Mouse (Mus musculus) R1 (cell line): ENCODE data around the gene Slco2a1.
A peak's percentile ranks its signal among the peaks of the same experiment; 100 is the strongest.

Experiments
- DNase-seq: peaks from one replicate; pipeline ENCODE4 v3.0.0-alpha.2; 2018; ENCODE audit warnings: low read depth, low spot score

Gene Slco2a1

DNA sequence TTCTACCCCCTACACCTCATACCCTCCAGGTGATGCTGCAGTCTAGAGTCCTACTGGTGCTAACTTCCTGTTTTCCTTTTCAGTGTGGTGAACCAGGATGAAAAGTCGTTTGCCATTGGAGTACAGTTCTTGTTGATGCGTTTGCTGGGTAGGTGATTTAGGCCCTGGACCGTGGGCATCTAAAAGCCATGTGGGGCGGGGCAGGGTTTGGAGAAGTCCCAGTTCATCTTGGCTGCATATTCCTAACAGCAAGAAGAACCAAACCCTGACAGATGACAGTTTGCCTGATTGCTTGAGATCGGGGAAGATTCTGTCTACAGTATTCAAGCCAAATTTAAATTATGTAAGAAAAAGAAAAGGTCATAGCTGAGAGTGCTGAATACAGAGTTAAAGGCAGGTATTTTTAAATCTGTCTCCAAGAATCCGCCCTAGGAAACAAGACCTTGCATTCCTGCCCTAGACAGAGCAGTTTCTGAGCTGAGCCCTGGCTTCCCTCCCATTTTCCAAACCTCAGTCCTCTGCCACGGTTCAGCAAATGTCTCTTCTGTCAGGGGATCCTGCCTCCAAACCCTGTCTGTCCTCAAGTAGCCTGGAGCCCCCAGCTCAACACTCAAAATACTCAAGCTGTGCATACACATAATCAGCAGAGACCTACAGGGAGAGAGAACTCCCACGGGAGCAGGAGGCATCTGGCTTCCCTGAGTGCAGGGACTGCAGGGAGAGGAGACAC lies 93.9 kb downstream of the Slco2a1 start:
- DNase-seq: no peak

DNA sequence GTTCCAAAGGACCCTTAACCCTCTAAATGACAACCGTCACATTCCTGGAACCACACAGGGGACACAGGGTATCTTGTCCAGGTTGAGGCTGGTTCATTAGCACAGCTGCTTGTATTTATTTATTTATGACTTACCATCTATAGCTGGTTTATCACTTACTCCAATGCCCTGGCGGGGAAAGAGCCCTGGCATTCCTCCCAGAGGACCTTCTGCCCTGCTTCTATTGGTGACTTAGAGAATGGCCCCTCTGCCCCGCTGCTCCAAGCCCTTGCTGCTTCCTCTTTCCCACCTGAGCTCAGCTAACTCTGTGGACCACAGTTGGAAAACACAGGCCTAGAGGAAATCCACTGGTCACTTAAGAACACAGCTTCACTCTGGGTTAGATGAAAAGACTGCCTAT lies 94.9 kb downstream of the Slco2a1 start:
- no peak for DNase-seq

DNA sequence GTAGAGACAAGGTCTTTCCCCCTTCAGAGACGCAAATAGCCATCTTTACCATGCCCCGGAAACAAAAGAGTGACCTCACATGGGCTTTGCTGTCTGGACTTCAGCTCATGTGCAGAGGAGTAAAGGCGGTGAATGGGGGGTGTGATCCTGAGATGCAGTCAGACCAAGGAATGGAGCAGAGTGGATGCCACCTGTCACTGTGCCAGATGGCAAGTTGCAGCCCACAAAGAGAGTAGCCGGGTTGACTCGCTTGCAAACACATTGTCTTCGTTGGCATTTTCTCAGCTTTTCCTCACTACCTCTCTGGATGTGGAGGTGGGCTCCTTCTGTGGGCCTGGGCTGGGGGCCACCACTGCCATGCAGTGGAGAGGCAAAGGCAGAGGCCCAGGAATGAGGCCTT lies 98.2 kb downstream of the Slco2a1 start:
- DNase-seq: no peak

DNA sequence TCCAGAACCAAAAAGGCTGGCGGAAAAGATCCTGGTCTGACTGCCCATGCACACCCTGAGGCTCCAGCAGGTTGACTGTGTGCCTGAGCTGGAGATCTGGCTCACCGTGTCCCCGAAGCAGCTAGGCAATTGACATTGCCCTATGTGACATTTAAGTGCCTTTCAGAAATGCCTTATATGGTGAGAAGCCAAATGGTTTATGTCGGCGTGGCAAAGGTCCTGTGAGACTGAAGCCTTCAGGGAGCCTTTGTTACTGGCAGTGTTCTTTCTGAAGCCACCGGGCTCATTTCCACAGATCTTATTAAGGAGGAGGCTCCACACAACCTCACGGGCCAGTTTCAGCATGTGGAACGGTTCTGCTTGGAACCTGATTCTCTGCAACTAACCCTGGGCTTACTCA lies 98.8 kb downstream of the Slco2a1 start:
- DNase-seq: no peak

DNA sequence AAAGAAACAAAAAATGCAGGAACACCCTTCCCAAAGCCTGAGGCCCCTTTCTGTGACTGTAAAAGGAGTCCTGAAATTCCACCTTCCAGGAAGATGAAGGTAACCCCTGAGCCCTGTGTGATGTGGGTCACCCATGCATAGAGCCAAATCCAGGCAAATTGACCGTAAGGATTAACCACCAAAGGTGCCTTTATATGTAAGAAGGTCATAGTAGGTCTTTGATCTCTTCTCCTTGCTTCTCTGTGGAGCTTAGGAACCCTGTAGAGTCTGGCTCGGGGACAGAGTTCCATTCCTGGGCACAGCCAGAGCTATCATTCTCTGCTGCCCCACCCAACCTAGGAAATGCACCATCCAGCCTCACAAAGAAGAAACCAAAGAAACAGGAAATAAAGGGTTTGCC lies 100.1 kb downstream of the Slco2a1 start:
- DNase-seq: peak; percentile 89

DNA sequence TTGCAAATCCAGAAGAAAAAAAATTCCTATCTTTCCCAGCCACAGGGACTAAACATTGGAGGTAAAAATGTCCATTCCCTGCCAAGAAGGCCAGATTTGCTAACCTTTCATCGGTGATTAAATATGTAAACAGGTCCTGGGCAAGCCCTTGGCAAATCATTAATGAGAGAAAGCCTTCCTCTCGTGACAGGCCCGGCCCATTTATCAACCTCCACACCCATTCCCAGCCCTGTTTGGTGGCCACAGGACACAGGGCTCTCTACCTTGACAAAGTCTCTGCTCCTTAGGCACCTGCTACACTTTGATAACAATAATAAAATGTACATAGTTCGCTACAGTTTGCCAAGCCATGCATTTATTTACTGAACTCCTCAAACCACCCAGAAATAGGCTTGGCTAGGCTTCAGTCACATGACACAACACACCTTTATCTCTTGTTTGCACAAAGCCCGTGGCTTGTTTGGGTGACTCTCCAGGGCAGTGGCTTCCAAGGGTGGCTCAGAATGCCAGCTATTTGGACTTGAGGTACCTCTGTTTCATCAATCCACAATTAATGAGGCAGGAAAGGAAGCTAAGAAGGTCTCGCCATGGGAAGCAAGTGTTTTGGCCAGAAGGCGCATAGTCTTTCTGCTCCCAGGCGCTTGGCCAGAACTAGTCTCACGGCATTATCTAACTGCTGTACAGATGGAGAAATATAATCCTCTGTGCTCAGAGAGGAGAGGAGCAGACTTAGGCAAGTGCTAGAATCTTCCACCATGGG lies 101.8 kb downstream of the Slco2a1 start:
- DNase-seq: no peak

DNA sequence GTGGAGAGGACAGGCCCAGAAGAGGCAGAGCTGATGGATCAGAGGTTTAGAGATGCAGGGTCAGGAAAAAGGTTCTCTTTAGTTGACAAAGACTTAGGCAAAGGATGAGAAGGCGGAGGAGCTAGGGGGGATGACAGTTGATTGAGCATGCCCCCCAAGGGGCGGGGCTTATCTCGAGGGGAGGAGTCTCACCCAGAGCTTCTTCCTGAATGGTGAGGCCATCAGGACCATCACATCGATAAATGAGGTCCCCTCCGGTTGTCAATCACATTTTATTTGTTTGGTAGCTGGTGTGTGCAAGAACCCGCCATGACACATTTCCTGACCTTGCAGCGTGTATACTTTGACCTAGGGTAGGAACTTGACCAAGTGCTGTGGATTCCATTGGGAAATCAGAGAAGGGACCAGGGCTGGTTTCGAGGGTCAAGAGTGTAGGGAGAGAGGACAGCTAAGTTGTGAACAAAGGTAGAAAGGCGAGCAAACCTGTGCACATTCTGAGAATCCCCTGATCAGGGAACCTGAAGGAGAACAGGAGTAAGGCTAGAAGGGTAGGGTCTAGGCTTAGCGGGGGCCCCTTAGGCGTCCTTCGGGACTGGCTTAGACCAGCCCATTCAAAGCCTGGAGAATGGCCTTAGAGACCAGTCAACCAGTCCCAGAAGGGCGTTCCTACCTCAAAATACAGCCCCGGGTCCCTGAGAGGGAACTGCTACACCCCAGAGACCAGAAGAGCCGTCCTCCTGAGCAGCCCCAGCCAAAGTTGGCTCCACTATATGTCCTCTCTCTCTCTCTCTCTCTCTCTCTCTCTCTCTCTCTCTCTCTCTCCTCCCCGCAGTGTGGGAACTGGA lies 102.7 kb downstream of the Slco2a1 start:
- peak; percentile 49 for DNase-seq

DNA sequence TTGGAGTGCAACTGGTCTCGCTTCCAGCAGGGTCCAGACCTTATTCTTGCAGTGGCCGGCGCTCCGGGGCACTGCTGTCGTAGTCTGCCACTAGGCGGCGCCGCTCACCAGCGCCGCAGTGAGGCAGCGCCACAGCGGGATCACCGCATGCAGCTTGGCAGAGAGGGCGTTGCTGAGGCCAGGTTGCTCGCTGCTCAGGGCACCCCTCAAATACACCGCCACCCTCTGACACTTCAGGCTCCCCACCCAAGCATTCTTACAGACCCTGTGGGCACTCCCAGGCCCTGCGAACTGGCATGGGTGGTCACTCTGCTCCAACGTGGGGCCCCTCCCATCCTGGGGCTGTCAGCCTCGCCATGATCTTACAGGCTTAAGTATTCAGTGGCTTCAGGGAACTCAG lies 103.7 kb downstream of the Slco2a1 start:
- peak; percentile 79 for DNase-seq

DNA sequence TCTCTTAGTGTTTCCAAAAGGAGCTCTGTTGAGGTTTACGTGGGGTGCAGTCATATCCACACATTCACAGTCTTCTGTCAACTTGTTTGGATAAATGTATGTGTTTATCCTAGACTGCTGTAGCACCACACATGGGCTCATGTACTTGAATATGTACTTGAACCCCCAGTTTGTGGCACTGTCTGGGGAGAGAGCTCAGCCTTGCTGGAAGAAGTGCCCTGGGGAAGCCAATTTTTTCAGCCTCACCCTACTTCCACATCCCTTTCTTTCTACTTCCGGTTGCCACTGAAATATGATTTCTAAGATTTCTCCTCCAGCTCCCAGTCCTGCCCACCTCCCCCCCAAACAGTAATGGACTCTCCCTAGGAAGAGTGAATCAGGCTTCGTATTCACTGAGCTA lies 105.2 kb downstream of the Slco2a1 start:
- no peak for DNase-seq

DNA sequence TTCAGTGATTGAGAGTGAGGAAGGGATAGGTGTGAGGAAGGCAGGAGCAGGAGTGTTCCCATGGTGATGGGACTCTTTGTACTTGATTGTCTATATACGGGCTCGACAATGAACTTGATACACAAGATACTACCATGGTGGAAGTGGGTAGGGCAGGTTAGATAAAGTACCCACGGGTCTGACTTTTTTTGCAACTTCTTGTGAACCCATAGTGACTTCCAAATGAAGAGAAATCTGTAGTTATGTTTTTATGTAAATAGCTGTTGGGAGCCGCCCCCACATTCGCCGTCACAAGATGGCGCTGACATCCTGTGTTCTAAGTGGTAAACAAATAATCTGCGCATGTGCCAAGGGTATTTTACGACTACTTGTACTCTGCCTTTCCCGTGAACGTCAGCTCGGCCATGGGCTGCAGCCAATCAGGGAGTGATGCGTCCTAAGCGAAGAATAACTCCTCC lies 119.9 kb downstream of the Slco2a1 start:
- DNase-seq: peak; percentile 49

DNA sequence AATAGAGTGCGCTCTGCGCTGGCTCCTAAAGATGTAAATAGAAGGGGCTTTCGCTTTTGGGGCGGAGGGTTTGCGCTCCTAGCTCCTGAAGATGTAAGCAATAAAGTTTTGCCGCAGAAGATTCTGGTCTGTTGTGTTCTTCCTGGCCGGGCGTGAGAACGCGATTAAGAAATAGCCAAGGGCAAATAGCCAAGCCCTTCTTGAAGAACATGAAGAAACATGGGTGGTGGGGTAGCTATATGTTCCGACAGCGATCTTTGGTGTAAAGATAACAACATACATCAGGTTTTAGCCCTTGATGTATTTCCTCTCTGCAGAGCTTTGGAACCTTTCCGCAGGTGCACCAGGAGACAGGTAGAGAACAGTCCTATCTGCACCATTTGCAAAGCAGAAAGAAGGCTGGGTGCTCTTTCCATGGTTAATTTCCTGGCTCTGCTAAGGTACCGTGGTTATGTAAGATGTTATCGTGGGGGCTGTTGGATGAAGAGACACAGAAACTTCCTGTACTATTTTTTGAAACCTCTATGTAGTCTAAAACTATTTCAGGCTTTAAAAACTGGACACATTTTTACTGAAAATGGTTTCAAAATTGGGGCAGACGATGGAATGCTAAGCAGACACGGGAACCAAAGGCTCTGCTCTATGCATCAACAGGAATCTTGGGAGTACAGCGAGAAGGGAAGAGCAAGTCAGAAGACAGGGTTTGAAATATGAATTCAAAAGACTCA lies 120.6 kb downstream of the Slco2a1 start:
- no peak for DNase-seq

DNA sequence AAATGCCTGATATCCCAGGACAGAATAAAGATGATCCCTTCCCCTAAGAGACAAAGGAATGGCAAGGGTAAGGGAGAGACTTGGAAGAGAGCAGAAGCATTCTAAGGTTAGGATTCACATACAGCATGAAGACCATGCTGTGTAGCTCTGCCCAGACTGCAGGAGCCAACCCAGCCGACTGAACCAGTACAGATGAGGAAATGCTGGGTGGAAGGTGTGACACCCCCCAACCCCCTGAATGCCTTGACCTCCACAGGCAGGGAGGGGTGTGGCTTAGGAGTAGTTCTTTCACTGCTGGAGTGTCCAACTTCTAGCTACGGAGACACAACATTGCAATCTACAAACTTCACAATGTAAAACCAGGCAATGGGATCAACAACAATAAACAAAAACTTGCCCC lies 121.4 kb downstream of the Slco2a1 start:
- DNase-seq: no peak

DNA sequence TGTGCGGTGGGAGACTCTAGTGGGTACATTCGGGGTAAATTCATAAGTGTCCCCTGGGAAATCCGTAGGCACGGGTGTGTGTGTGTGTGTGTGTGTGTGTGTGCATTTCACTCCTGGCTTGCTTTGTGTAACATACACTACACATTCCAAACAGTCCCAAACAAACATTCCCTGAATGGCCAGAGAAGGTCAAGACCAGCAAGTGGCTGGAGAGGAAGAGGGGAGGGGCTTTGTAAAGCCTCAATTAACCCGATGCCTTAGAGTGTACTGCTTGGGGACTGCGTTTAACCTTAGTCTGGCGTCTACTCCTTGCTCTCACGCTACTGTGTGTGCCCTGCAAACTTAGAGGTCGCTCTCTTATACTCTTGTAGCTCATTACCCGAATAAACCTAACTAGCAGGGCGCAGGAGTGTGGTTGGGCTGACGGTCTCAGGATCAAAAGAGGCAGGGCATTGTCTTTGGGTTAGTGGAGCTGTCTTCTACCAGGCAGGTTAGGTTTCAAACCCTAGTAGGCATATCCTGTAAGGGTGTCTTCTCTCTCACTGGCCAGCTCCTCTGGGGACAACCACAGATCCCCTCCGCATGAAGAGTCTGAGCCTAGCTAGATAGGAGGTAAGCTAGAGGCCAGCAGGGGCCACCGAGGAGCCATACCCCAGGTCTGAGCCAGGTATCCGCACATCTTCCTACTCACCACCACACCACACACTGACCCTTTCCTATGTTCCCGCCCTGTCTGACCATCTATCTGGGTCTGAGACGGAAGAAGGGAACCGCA lies 122.4 kb downstream of the Slco2a1 start:
- DNase-seq: no peak

DNA sequence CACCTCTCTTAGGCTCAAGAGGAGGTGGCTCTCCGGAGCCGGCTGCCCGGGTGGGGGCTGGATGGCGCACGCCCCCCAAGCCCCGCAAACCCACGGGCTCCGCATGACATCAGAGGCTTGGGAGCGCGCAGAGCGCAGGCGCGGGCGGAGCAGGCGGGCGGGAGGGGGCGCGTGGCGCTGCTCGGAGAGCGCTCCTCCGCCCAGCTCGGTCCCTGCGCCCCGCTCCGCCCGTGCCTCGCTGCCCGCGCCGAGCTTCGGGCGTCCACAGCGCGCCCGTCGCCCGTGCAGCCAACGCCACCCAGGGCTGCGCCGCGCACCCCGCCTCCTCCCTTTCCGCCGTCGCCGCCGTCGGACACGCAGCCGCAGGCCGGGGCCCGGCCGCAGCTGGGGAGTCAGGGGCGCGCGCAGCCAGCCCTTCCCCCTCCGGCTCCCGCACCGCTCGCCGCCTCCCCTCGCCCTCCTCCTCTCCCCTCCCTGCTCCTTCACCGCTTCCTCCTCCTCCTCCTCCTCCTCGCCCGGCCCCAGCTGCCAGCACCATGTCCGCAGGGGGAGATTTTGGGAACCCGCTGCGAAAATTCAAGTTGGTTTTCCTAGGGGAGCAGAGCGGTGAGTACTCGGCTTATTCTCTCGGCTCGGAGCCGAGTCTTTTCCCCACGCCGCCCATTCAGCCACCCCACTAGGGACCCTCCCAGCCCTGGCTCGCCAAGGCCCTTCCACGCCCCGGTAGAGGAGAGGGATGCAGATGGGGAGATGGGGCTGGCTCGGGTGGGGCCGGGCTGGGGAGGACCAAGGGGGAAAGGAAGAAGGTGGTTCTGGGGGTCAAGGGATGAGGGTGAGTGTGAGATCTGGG lies 123.3 kb downstream of the Slco2a1 start, which contains the start of gene Rab6b:
Rab6b (plus strand) TSS at position 167 of the 850 bp plus-strand sequence.
- peak; percentile 65 for DNase-seq

DNA sequence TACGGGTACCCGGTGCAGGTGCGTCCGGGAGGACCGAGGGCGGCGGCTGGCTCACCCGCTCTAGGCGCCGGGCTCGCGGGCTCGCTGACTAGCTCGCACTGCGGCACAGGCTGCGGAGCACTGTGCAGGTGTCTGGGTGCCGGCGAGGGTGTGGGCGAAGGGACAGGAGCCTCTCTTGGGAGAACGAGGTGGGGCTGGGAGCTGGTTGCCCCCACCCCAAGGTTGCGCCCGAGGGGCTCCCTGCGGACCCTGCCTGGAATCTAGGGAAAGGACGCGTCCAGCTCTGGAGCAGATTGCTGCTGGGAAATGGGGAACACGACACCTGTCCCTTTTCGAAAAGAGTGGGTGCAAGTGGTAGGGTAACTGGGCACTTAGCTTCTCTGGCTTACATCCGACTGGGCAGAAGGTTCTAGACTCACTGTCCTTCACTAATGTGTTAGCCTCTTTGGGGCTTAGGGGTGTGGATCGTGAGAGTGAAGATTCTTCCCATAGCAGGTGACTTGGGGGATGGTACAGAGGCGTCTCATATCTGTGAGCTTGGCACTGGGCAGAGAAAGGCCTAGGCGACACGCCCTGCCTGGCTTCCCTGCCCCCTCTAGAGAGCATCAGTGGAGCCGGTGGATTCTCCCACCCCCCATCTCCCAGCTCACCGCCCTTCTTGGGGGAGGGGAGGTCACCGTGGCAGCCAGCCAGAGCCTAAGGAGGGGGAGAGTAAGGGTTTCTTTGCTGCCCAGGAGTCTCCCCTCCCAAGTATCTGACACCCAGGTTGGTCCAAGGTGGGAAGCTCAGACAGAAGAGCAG lies 124.2 kb downstream of the Slco2a1 start:
- no peak for DNase-seq

DNA sequence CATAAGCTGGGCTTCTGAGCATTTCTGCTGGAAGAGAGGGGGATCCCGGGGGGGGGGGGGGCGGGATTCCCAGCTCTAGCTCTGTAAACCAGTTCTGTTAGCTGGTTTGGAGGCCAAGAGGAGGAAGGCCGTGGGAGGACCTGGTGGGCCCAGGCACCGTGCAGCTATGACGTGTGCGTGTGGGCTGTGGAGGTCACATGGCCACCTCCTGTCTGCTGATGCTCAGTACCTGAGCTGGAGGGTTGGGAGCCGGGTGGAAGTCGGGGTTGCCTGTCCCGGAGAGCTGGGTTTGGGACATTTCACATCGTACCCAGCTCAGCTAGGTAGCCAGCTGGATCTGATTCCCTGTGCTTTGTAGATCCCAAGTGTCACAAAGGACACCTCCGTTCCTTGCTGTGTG lies 124.8 kb downstream of the Slco2a1 start:
- no peak for DNase-seq

DNA sequence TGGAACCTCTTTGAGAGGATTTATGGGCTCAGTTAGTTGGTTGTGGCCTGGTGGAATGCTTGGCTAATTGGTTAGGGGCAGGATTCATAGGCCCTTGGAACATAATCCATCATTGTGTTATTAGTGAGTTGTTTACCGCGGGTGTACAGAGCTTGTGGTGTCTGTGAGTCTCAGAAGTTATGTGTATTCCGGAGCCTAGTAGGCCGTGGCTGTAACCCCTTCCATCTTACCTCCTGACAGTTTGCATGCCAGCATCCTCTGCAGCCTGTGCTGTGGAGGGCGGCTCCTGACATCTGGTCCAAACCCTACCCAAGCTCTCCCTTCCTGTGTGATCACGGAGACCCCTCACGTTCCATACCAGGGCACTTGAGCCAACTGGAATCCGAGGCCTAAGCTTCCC lies 125.8 kb downstream of the Slco2a1 start:
- DNase-seq: no peak

DNA sequence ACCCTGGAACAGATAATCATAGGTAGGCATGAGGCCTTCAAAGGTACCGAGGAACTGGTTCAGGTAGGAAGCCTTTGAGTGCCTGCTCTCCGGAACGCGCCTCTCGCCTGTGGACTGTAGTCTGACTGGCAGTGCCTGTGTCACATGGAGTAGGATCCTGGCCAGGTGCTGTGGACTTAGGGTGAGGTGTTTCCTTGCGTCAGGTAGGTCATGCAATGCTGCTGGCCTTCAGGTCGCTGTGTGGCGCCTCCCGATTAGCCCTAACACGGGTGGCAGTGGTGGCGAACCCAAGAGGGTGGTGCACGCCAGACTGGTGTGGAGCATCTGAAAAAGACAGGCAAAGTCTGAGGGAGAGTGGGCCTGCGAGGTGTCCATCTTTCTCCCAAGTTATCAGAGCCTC lies 126.4 kb downstream of the Slco2a1 start:
- DNase-seq: no peak

DNA sequence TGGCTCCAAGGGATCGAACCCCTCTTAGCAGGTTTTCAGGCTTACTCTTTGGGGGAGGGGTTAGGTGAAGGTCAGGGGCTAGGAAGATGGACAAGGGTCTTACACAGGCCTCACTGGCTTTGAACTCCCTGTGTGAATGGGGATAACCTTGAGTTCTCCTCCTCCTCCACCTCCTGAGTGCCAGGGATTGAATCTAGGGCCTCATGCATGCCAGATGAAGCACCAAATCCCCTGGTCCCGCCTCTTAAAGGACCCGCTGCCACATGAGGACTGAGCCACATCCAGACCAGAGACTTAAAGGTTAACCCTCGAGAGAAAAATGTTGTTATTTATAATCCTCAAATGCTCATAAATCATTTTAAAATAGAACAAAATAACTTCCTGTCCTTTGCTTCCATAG lies 128.4 kb downstream of the Slco2a1 start:
- no peak for DNase-seq
